Mouse (Mus musculus) spleen, adult 2 months (tissue): ENCODE results near the gene Ngdn.

Experiments used
- CTCF ChIP-seq: fragments of 200-500 bp; IDR thresholded peaks from 2 replicates; pipeline ENCODE4 v1.5.1; 2011; ENCODE audit warnings: mild to moderate bottlenecking, inconsistent platforms; ENCODE audit not compliant: insufficient read depth, insufficient read length, insufficient replicate concordance; ENCODE audit errors: extremely low read depth
- POLR2A ChIP-seq: fragments of 200-500 bp; IDR thresholded peaks from 2 replicates; pipeline ENCODE4 v1.6.1; 2011; ENCODE audit warnings: low read depth, low read length, inconsistent platforms

GRCm38 (mm10) chr14:55065391-55065790 is 50.1 kb downstream of the Ngdn start:
- no peak for TF ChIP-seq CTCF
- TF ChIP-seq POLR2A: no peak
